Comparison of ENCODE assay signal across 8 mouse cellular contexts in genomic region chr9:114389371-114389904, GRCm38 (mm10). TPM values are rescaled to one million over a fixed set of nuclear protein-coding genes. Genes with fewer than 3 reads are reported as not detected.
DNase-seq lines count a peak whose midpoint lies in the region; ATAC-seq and TF ChIP-seq lines count a peak whose summit lies in the region.

No protein-coding gene starts in this region.

- no peak for TF ChIP-seq POLR2A in brain, embryonic 14.5 days (IDR thresholded peaks at IDR 0.05; ENCODE audit: borderline replicate concordance, extremely low read depth, insufficient read depth, insufficient read length, poor library complexity, severe bottlenecking)

- H3K9ac ChIP-seq in heart, embryonic 14.5 days (ENCODE audit: low read length), result peak overlapping the region; percentile 92; the same call in 1 of the 2 replicates
- no peak overlapping the region for H3K9ac ChIP-seq in liver, embryonic 15.5 days

- peak overlapping the region; percentile 85 for H3K4me2 ChIP-seq in heart, embryonic 14.5 days (ENCODE audit: low read length)
- peak overlapping the region; percentile 97 for H3K4me2 ChIP-seq in liver, embryonic 15.5 days

- H3K9me3 ChIP-seq in heart, embryonic 14.5 days (ENCODE audit: control insufficient read depth, low read length), result no peaks in the 10 kb centered on the region
- no peaks in the 10 kb centered on the region for H3K9me3 ChIP-seq in liver, embryonic 15.5 days (replicated peaks)

- peaks cover 16% of the 10 kb centered on the region for H3K36me3 ChIP-seq in heart, embryonic 14.5 days (ENCODE audit: control insufficient read depth, insufficient read depth, low read length)
- H3K36me3 ChIP-seq in liver, embryonic 15.5 days (replicated peaks), result peaks cover 4% of the 10 kb centered on the region; the same call in 1 of the 2 replicates

- peak overlapping the region; percentile 62 to 88 for H3K4me3 ChIP-seq in heart, embryonic 14.5 days (ENCODE audit: control insufficient read depth in 1 of 2, insufficient read depth in 1 of 2, low read depth in 1 of 2, low read length in 2 of 2)
- H3K4me3 ChIP-seq in liver, embryonic 15.5 days (replicated peaks), result peak overlapping the region; percentile 71

- H3K27me3 ChIP-seq in heart, embryonic 14.5 days (ENCODE audit: control insufficient read depth, insufficient read depth, low read length), result no peaks in the 10 kb centered on the region
- no peaks in the 10 kb centered on the region for H3K27me3 ChIP-seq in liver, embryonic 15.5 days

- WGBS in heart, embryonic 14.5 days, result 69% methylated on average over 8 of the region's 8 CpGs
- WGBS in liver, embryonic 15.5 days (ENCODE audit: insufficient replicate concordance), result 73% methylated on average over 8 of the region's 8 CpGs

- H3K27ac ChIP-seq in heart, embryonic 14.5 days (replicated peaks in 1 of 2; ENCODE audit: control insufficient read depth in 1 of 2, insufficient read depth in 1 of 2, low read depth in 2 of 2, low read length in 2 of 2), result peak overlapping the region; percentile 87 to 98
- no peak overlapping the region for H3K27ac ChIP-seq in liver, embryonic 15.5 days (replicated peaks)

- TF ChIP-seq CTCF in brain, embryonic 14.5 days (IDR thresholded peaks at IDR 0.05; ENCODE audit: borderline replicate concordance, extremely low read depth, insufficient read depth, insufficient read length), result peak; percentile 32; the same call in 1 of the 2 replicates

- peak; percentile 57 for DNase-seq in kidney, adult 9 months
- DNase-seq in kidney, adult 11 months, result no peak
- DNase-seq in brain, embryonic 14.5 days (ENCODE audit: low read depth), result no peak
- DNase-seq in skeletal muscle tissue, adult 2 months (ENCODE audit: low read depth, low spot score), result peak; percentile 50
- DNase-seq in right cerebral cortex, postnatal 36 days (ENCODE audit: low spot score in 2 of 2), result no peak

- peaks cover 20 to 23% of the 10 kb centered on the region in 2 experiments for H3K4me1 ChIP-seq in heart, embryonic 14.5 days (ENCODE audit: control insufficient read depth in 2 of 2, insufficient read depth in 2 of 2, low read length in 2 of 2)
- H3K4me1 ChIP-seq in liver, embryonic 15.5 days (replicated peaks), result peaks cover 21% of the 10 kb centered on the region

- no peak for ATAC-seq in heart, embryonic 14.5 days (ENCODE audit: insufficient number of reproducible peaks, insufficient read depth, low FRiP score, low read depth)
- no peak for ATAC-seq in liver, embryonic 15.5 days (ENCODE audit: insufficient read depth)
- no peak for ATAC-seq in activated CD4-positive, CD25-positive, alpha-beta regulatory T cell, adult 4 months

RNA-seq across cellular contexts. Expression of gene Crtap, which starts 1.0 kb away (rescaled TPM):
- 26.2 and 32.6 TPM in 2 replicates for polyA plus RNA-seq in brain, embryonic 14.5 days (2012; rRNA removed)
- polyA plus RNA-seq in heart, embryonic 14.5 days (2014; fragmentation: Nextera tagmentation; extraction: Ambion mirVana), result 145 and 156 TPM in 2 replicates
- 19.3 and 20.6 TPM in 2 replicates for polyA plus RNA-seq in liver, embryonic 15.5 days (2015; fragmentation: Nextera tagmentation; extraction: Ambion mirVana)
- polyA plus RNA-seq in activated CD4-positive, CD25-positive, alpha-beta regulatory T cell, adult 4 months (2017; shearing (Covaris generic)), result 1 to 10 TPM; 3.5 to 5.1 TPM

RNA-seq across cellular contexts. Expression of gene Glb1, which starts 11.4 kb away (rescaled TPM):
- polyA plus RNA-seq in brain, embryonic 14.5 days (2012; rRNA removed), result 25.3 and 27.4 TPM in 2 replicates
- 53.2 and 54.5 TPM in 2 replicates for polyA plus RNA-seq in heart, embryonic 14.5 days (2014; fragmentation: Nextera tagmentation; extraction: Ambion mirVana)
- 13.5 and 14.9 TPM in 2 replicates for polyA plus RNA-seq in liver, embryonic 15.5 days (2015; fragmentation: Nextera tagmentation; extraction: Ambion mirVana)
- polyA plus RNA-seq in activated CD4-positive, CD25-positive, alpha-beta regulatory T cell, adult 4 months (2017; shearing (Covaris generic)), result 10 to 100 TPM; 32.1 to 32.4 TPM

RNA-seq across cellular contexts. Expression of gene Tmppe, which starts 11.5 kb away (rescaled TPM):
- polyA plus RNA-seq in brain, embryonic 14.5 days (2012; rRNA removed), result 3.2 and 4.9 TPM in 2 replicates
- polyA plus RNA-seq in heart, embryonic 14.5 days (2014; fragmentation: Nextera tagmentation; extraction: Ambion mirVana), result 3.0 and 4.4 TPM in 2 replicates
- polyA plus RNA-seq in liver, embryonic 15.5 days (2015; fragmentation: Nextera tagmentation; extraction: Ambion mirVana), result 2.3 and 2.7 TPM in 2 replicates
- 10 to 100 TPM in 1 of 2 experiments, 1 to 10 TPM in 1; 9.1 to 14.3 TPM for polyA plus RNA-seq in activated CD4-positive, CD25-positive, alpha-beta regulatory T cell, adult 4 months (2017; shearing (Covaris generic))

RNA-seq across cellular contexts. Expression of gene Bcl2a1c, which starts 59.5 kb away (rescaled TPM):
- polyA plus RNA-seq in brain, embryonic 14.5 days (2012; rRNA removed), result not detected in 2 replicates
- polyA plus RNA-seq in heart, embryonic 14.5 days (2014; fragmentation: Nextera tagmentation; extraction: Ambion mirVana), result not detected in 2 replicates
- polyA plus RNA-seq in liver, embryonic 15.5 days (2015; fragmentation: Nextera tagmentation; extraction: Ambion mirVana), result not detected in 2 replicates
- 1 to 10 TPM in 1 of 2 experiments, not detected in 1; 1.7 TPM for polyA plus RNA-seq in activated CD4-positive, CD25-positive, alpha-beta regulatory T cell, adult 4 months (2017; shearing (Covaris generic))

Comparison
In these comparisons a context has a peak if more than half of its experiments do, and no peak if none do; other contexts are left out.
1. DNase-seq: peak in kidney, adult 9 months (single experiment) and skeletal muscle tissue, adult 2 months (single experiment); none in kidney, adult 11 months (single experiment), brain, embryonic 14.5 days (single experiment) and right cerebral cortex, postnatal 36 days (0 of 2).